Mouse (Mus musculus) brain, embryonic 14.5 days (tissue): ENCODE measurements at regions not wholly inside any gene's neighbourhood (a gene's known extent, or its start where the extent isn't known, plus 50 kb on each side); places are given as distances from the start of the nearest gene placed in this dataset.

Experiments
- DNase-seq: peaks from one replicate; pipeline ENCODE4 v3.0.0-alpha.2; 2011; ENCODE audit warnings: low read depth
- CTCF ChIP-seq: fragments of 200-500 bp; IDR thresholded peaks from 2 replicates; pipeline ENCODE4 v1.5.1; 2012; ENCODE audit warnings: inconsistent platforms, mild to moderate bottlenecking, moderate library complexity, borderline replicate concordance; ENCODE audit not compliant: insufficient read depth, insufficient read length; ENCODE audit errors: extremely low read depth
- POLR2A ChIP-seq: fragments of 200-500 bp; IDR thresholded peaks from 2 replicates; pipeline ENCODE4 v1.6.1; 2012; ENCODE audit warnings: mild to moderate bottlenecking, inconsistent platforms, borderline replicate concordance; ENCODE audit not compliant: poor library complexity, insufficient read depth, insufficient read length, severe bottlenecking; ENCODE audit errors: extremely low read depth

DNA sequence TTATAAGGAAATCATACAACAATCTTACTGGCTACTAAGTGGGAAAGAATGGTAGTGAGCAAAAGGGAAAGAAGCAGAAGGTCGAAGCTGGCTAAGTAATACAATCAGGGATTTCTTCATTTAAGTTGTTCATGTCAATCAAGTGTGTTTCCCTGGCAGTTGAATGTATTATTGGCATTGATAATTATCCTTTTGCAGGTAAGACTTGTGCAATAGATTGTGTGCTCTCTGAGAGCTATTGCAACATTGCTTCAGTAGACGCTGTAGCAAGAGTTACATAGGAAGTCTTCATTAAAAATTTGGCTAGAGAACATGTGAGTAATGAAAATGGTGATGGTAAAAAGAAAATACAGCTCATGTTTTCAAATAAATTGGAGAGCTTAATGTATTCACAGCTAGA is 1273.3 kb upstream of the Sel1l start:
- no peak for TF ChIP-seq CTCF
- TF ChIP-seq POLR2A = no peak
- DNase-seq = no peak

DNA sequence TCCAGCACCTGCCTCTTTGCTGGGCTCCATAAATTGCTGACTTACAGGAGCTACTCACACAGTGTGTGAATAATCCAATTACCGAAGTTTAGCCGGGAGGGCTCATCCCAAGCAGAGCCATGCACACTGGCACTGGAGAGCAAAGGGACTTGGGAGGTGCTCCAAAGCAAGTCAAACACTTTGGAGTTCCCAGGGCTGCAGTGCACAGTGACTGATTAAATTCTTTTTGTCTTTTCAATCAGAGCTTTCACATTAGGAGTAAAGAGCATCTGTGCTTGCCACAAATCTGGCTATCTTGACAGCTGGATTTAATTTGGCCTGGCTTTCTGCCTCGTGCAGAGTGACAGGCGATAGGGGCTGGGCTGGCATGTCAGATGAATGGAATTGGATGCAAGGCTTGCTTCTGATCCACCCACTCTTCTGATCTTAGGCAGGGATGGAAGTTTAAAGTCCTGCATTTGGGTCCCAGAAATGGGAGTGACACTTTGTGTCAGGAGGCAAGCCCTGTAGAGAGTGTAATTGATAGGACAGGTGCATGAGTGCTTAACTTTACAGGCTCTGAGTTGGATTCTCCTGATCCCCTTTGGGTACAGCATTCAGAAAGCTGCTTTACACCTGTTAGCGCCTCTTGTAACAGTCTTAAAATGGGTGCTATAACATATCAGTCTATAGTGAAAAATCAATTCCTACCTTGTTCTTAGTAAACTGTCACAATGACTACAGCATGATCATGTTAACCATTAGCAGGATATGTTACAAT is 1239.3 kb upstream of the Sel1l start:
- no peak for TF ChIP-seq CTCF
- no peak for TF ChIP-seq POLR2A

DNA sequence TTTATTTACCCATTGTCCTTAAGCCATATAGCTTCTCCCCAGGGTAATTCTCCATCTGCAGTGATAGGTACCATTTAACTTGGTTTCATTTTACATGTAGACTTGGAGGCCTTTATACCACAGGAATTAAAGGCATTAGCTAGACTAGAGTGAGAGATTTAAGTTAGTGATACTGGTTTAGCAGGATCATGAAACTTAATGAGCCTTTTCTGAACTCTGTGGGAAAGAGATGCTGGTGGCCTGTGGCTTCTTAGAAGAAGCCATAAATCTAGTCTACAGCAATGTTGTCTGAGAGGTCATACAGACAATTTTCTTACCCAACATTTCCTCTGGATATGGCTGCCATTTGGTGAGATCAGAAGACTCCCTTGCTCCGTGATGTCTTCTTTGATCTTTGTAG is 1214.9 kb upstream of the Sel1l start:
- no peak for DNase-seq
- no peak for TF ChIP-seq CTCF
- no peak for TF ChIP-seq POLR2A

More for the DNA sequence above, 1239.3 kb upstream of the Sel1l start:
- peak; percentile 86 for DNase-seq

DNA sequence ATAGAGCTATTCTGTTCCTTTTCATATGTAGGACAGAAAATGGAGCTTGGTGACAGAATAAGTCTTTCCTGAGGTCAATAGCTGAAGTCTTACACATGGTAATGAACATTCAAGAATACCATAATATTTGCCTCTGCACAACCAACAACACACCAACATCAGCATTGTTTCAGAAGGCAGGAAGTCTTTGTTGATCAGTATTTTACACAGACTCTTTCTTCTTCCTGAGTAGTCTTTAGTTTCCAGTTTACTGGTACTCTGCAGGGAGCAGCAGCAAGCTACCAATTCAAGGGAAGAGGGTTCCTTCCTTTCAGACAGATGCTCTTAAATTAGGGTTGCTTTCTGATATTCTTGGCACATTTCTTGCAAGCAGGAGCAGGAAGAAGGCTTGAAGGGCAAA is 1170.7 kb upstream of the Sel1l start:
- no peak for TF ChIP-seq POLR2A
- no peak for TF ChIP-seq CTCF
- peak; percentile 12 for DNase-seq

DNA sequence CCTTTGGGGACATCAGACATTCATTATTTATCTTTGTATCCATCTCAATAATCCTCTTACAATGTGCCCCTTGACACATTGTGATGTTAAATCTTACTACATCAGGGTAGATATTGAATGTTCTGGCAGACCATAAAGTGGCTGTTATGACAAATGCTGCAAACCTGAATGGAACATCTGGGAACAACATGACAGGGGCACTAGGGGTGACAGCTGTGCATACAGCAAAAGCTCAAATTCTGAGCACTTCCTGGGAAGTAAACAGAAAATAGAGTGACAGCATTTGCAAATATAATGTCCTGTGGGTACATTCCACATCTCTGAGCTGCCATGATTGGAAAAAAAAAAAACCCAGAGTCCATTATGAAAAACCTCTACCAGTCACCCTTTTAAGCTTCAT is 1162.6 kb upstream of the Sel1l start:
- DNase-seq = peak; percentile 55
- no peak for TF ChIP-seq CTCF
- TF ChIP-seq POLR2A = no peak

DNA sequence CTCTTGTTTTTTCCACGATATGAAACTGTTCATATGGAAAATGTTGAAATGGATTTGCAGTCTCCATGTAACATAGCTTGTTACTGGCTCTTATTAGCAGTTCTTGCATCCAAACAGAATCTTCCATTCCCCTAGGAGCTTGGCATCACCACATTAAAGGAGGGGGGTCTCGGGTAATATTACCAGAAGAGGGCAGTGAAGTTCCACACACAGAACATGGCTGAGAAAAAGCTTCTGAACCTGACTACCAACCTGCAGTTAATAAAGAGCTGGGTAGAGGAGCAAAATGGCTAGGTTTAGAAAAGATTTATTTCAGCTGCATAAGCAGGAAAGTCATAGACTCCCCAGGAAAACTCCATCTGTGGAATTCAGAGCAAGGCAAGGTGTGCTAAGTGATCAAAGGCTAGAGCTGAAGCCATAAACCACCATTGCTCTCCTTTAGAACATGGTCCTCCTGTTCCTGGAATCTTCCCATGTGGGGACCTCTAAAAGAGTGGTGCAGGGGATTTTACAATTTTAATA is 1157.9 kb upstream of the Sel1l start:
- DNase-seq = peak; percentile 73
- TF ChIP-seq POLR2A (no peak), CTCF (peak; percentile 49; the same call in 1 of the 2 replicates)

DNA sequence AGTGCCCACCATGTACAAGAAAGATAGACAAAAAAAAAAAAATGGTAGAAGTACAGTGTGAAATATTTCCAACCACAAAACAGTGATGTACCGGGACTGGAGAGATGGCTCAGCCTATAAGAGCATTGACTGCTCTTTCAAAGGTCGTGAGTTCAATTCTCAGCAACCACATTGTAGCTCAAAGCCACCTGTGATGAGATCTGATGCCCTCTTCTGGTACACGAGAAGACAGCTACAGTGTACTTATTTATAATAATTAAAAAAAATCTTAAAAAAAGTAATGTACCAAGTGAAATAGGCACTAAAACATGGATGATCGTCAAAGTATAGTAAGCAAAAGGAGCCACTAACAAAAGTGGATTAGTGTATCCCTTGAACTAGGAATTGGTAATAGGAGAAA is 1154.2 kb upstream of the Sel1l start:
- DNase-seq = no peak
- no peak for TF ChIP-seq CTCF
- TF ChIP-seq POLR2A = no peak

DNA sequence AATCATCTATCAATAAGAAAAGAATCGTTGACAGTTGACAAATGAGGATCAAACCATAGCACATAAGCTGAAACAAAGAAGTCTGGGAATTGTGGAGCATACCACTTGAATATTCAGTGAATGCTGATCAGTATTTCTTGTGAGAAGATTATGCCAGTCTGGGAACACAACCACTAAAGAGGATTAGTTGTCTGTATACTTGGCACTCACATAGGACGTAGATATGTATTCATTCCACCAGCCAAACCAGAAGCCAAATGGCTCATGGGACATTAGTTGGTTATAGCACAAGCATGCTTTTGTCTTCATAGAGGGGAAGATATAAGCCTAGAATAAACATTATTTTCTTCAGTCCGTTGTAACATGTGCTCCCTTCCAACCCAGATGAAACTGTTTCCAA is 1126.7 kb upstream of the Sel1l start:
- DNase-seq = peak; percentile 40
- TF ChIP-seq CTCF (no peak), POLR2A (no peak)

DNA sequence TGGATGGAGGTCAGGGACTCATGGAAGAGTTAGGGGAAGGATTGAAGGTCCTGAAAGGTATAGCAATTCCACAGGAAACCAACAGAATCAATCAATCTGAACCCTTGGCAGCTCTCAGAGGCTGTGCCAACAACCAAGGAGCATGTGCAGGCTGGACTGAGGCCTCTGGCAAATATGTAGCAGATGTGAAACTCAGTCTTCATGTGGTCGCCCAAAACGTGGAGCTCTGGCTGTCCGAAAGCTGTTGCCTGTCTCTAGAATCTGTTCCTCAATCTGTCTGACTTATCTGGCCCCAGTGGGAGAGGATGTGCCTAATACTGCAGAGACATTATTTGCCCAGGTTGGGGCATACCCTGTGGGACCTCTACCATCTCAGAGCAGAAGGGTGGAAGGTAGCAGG is 1095.4 kb upstream of the Sel1l start:
- no peak for DNase-seq
- no peak for TF ChIP-seq CTCF
- no peak for TF ChIP-seq POLR2A

DNA sequence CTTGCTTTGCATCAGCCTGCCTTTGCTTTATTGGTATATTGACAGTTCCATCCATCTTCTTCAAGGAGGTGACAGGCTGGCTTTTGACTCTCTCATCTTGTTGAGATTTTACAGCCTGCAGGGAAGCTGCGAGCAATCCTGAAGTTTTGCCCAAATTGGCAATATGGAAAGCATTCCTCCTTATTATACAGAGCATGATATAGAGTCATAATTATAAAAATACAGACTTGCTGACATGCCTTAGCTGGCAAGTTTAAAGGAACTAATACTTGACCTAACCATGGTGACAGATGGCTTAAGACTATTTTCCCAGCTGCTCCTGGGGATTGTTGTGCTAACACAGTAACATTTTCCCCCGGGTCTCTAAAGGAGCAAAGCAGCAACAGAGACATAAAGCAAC is 1078.6 kb upstream of the Sel1l start:
- DNase-seq = peak; percentile 59
- no peak for TF ChIP-seq POLR2A
- TF ChIP-seq CTCF = no peak

DNA sequence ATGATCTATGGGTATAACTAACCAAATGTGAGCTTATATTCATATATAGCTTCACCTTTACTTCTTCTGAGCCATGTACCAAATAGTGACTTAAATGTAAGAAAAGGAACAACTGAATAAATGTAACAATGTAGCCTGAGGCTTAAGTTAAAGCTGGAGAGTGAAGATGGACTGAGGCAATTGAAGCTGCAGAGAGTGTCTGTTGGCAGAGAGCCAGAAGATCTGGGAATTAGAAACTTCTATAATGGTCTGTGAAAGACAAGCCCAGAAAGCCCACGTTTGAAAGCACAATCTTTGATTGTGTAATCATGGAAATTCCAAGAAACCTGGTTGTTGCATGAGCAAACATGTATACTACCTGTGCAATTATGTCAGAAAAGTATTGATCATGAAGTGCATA is 1078.0 kb upstream of the Sel1l start:
- TF ChIP-seq CTCF (no peak), POLR2A (no peak)
- DNase-seq = peak; percentile 51

DNA sequence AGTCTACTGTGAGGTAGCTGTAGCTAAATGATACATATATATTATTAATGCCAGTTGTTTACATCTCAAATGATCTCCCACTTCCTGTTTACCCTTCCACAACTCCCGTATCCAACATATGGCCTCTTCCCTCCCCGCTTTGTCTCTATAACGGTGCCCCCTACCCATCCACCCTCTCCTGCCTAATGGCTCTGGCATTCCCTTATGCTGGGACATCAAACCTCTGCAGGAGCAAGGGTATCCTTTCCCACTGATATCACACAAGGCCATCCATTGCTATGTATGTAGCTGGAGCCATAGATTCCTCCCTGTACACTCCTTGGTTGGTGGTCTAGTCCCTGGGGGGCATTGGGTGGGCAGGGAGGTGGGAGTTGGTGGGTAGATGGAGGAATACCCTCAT is 1071.0 kb upstream of the Sel1l start:
- no peak for DNase-seq
- TF ChIP-seq CTCF = no peak
- no peak for TF ChIP-seq POLR2A

DNA sequence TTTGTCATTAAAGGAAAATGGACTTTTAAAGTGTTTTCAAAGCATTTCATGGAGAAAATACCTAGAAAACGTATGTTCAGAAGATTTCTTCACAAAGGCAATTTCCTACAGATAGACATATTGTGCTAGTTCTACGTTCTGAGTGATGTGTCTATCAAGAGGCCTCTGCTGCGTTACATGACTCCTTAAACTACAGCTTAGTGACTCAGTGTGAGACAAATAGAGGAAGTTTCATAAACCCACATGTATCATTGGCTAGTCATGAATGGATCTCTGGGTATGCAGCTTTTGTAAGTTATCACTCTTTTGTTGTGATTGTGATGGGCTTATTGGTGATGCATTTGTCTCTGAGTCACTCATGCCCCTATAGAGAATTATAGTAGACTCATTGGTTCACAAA is 1067.3 kb upstream of the Sel1l start:
- no peak for TF ChIP-seq POLR2A
- no peak for TF ChIP-seq CTCF

DNA sequence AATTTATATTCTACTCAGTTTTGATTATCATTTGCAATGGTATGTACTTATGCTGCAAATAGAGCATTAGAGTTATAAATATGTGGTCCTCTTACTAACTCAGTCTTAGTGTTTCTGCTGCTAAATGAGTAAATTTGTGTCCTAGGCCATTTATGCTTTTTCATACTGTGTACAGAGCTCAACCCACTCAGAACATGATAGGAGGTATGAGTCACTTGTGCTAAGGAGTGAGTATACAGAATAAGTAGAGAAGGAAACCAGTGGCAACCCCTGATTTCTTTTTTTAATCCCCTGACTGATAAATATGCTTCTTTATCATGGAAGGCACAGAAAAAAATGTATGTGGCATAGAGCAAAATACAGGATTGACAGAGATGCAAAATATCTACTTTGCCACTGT is 1066.8 kb upstream of the Sel1l start:
- TF ChIP-seq CTCF (no peak), POLR2A (no peak)

More for the DNA sequence above, 1067.3 kb upstream of the Sel1l start:
- DNase-seq = no peak

More for the DNA sequence above, 1066.8 kb upstream of the Sel1l start:
- DNase-seq = no peak
